8 mouse cellular contexts compared by ENCODE assay signal in the genomic region with DNA sequence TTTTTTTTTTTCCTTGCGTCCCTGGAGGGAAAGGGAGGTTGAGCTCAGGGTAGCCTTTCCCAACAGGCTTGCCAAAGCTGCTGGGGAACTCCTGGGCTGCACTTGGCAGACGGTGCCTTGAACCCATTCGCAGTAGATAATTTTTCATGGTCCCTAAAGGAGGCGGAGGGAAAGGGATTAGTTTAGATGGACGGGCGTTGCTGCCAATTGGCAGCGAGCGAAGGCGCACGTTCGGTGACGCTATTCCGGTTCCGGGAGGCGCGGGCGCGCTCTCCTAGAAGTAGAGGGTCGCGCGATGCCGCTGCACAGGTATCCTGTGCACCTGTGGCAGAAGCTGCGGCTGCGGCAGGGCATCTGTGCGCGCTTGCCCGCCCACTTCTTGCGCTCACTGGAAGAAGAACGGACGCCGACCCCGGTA. TPM values are rescaled to one million over a fixed set of nuclear protein-coding genes. Genes with fewer than 3 reads are reported as not detected.
DNase-seq lines count a peak whose midpoint lies in the region; ATAC-seq and TF ChIP-seq lines count a peak whose summit lies in the region.

A gene (plus strand): TSS at position 234 of the 418 bp plus-strand sequence.

- no peaks in the 10 kb centered on the region for H3K9me3 ChIP-seq in forebrain, embryonic 10.5 days
- H3K9me3 ChIP-seq in heart, embryonic 15.5 days (replicated peaks) = no peaks in the 10 kb centered on the region
- H3K9me3 ChIP-seq in liver, embryonic 14.5 days (ENCODE audit: control insufficient read depth, low read length) = no peaks in the 10 kb centered on the region
- no peaks in the 10 kb centered on the region for H3K9me3 ChIP-seq in neural tube, embryonic 11.5 days (ENCODE audit: control insufficient read depth, low read length)
- H3K9me3 ChIP-seq in stomach, postnatal 0 days (ENCODE audit: control insufficient read depth, low read length) = no peaks in the 10 kb centered on the region

- H3K4me1 ChIP-seq in forebrain, embryonic 10.5 days = peaks cover 32% of the 10 kb centered on the region
- H3K4me1 ChIP-seq in heart, embryonic 15.5 days (replicated peaks) = peaks cover 21% of the 10 kb centered on the region
- H3K4me1 ChIP-seq in liver, embryonic 14.5 days (replicated peaks; ENCODE audit: control insufficient read depth in 2 of 2, insufficient read depth in 2 of 2, low read length in 1 of 2) = peaks cover 6 to 10% of the 10 kb centered on the region in 2 experiments
- H3K4me1 ChIP-seq in neural tube, embryonic 11.5 days (ENCODE audit: control insufficient read depth, insufficient read depth, low read length) = peaks cover 8% of the 10 kb centered on the region
- 0 out of 2 replicates have a peak, but pooled peaks cover 4% of the 10 kb centered on the region for H3K4me1 ChIP-seq in stomach, postnatal 0 days (replicated peaks; ENCODE audit: control insufficient read depth, insufficient read depth)

- peak within 1 kb of the TSS; percentile 77 for H3K4me2 ChIP-seq in heart, embryonic 15.5 days
- peak within 1 kb of the TSS; percentile 93 for H3K4me2 ChIP-seq in liver, embryonic 14.5 days (ENCODE audit: low read depth)
- peak within 1 kb of the TSS; percentile 80 for H3K4me2 ChIP-seq in neural tube, embryonic 11.5 days (ENCODE audit: low read depth)
- peak within 1 kb of the TSS; percentile 79 for H3K4me2 ChIP-seq in stomach, postnatal 0 days (replicated peaks; ENCODE audit: low read depth)

- no peak for TF ChIP-seq CTCF in liver, embryonic 14.5 days (IDR thresholded peaks at IDR 0.05; ENCODE audit: low read depth)
- TF ChIP-seq CTCF in stomach, postnatal 0 days (IDR thresholded peaks at IDR 0.05; ENCODE audit: low read depth) = no peak; the same call in 1 of the 2 replicates

- peak within 1 kb of the TSS; percentile 95 for H3K4me3 ChIP-seq in forebrain, embryonic 10.5 days
- peak within 1 kb of the TSS; percentile 89 for H3K4me3 ChIP-seq in heart, embryonic 15.5 days
- H3K4me3 ChIP-seq in liver, embryonic 14.5 days (ENCODE audit: insufficient read depth in 1 of 2, low read depth in 2 of 2, low read length in 2 of 2) = peak within 1 kb of the TSS; percentile 90 to 98
- peak within 1 kb of the TSS; percentile 99 for H3K4me3 ChIP-seq in neural tube, embryonic 11.5 days (ENCODE audit: low read depth, low read length)
- H3K4me3 ChIP-seq in stomach, postnatal 0 days (ENCODE audit: low read depth, low read length) = peak within 1 kb of the TSS; percentile 93

- TF ChIP-seq EP300 in liver, embryonic 14.5 days (IDR thresholded peaks at IDR 0.05; ENCODE audit: low read depth) = no peak
- no peak for TF ChIP-seq EP300 in stomach, postnatal 0 days (optimal IDR thresholded peaks at IDR 0.05)

- peaks cover 39% of the 10 kb centered on the region for H3K36me3 ChIP-seq in forebrain, embryonic 10.5 days (replicated peaks)
- peaks cover 30% of the 10 kb centered on the region for H3K36me3 ChIP-seq in heart, embryonic 15.5 days
- peaks cover 16% of the 10 kb centered on the region for H3K36me3 ChIP-seq in liver, embryonic 14.5 days (replicated peaks; ENCODE audit: control insufficient read depth, insufficient read depth, low read depth)
- peaks cover 7% of the 10 kb centered on the region for H3K36me3 ChIP-seq in neural tube, embryonic 11.5 days (ENCODE audit: control insufficient read depth, insufficient read depth, low read length)
- peaks cover 8% of the 10 kb centered on the region; the same call in 1 of the 2 replicates for H3K36me3 ChIP-seq in stomach, postnatal 0 days (ENCODE audit: control insufficient read depth, insufficient read depth, low read length)

- WGBS in forebrain, embryonic 10.5 days = under 1% methylated on average over 32 of the region's 32 CpGs
- under 1% methylated on average over 32 of the region's 32 CpGs for WGBS in heart, embryonic 15.5 days
- under 1% methylated on average over 32 of the region's 32 CpGs for WGBS in liver, embryonic 14.5 days (ENCODE audit: insufficient replicate concordance)
- WGBS in neural tube, embryonic 11.5 days = under 1% methylated on average over 32 of the region's 32 CpGs
- under 1% methylated on average over 32 of the region's 32 CpGs for WGBS in stomach, postnatal 0 days

- peaks cover 16% of the 10 kb centered on the region for H3K27me3 ChIP-seq in forebrain, embryonic 10.5 days (ENCODE audit: poor library complexity, severe bottlenecking)
- H3K27me3 ChIP-seq in heart, embryonic 15.5 days = peaks cover 13% of the 10 kb centered on the region
- H3K27me3 ChIP-seq in liver, embryonic 14.5 days (ENCODE audit: control insufficient read depth, insufficient read depth, low read length) = no peaks in the 10 kb centered on the region
- H3K27me3 ChIP-seq in neural tube, embryonic 11.5 days (ENCODE audit: control insufficient read depth, insufficient read depth, low read length) = no peaks in the 10 kb centered on the region
- H3K27me3 ChIP-seq in stomach, postnatal 0 days (ENCODE audit: control insufficient read depth, insufficient read depth, low read length) = no peaks in the 10 kb centered on the region

- DNase-seq in CD8-positive naive resting alpha-beta T cell, adult 2 months (ENCODE audit: low read depth in 2 of 2, low spot score in 2 of 2) = peak; percentile 58 to 69
- peak; percentile 94 for DNase-seq in c-Kit-positive CD71-negative TER-119-negative erythroid progenitor cells, embryonic 14.5 days (ENCODE audit: low read depth)
- DNase-seq in forebrain, embryonic 10.5 days (ENCODE audit: extremely low spot score, low spot score) = peak; percentile 92
- peak; percentile 97 to 99 for DNase-seq in kidney, postnatal 25 days
- peak; percentile 88 to 92 (median 92) for DNase-seq in liver, embryonic 14.5 days (ENCODE audit: low read depth in 3 of 3, low spot score in 3 of 3)
- peak; percentile 95 for DNase-seq in neural tube, embryonic 11.5 days (ENCODE audit: low spot score)
- peak; percentile 93 for DNase-seq in stomach, postnatal 0 days (ENCODE audit: low spot score)

- H3K27ac ChIP-seq in forebrain, embryonic 10.5 days = peak within 1 kb of the TSS; percentile 84
- H3K27ac ChIP-seq in heart, embryonic 15.5 days = peak within 1 kb of the TSS; percentile 41
- peak within 1 kb of the TSS; percentile 15 for H3K27ac ChIP-seq in liver, embryonic 14.5 days
- H3K27ac ChIP-seq in neural tube, embryonic 11.5 days (ENCODE audit: low read depth, low read length) = no peak within 1 kb of the TSS
- H3K27ac ChIP-seq in stomach, postnatal 0 days (replicated peaks) = peak within 1 kb of the TSS; percentile 69

- H3K9ac ChIP-seq in heart, embryonic 15.5 days = peak within 1 kb of the TSS; percentile 87
- peak within 1 kb of the TSS; percentile 80 for H3K9ac ChIP-seq in liver, embryonic 14.5 days (replicated peaks)
- peak within 1 kb of the TSS; percentile 72 for H3K9ac ChIP-seq in neural tube, embryonic 11.5 days (ENCODE audit: low read length)
- peak within 1 kb of the TSS; percentile 83 for H3K9ac ChIP-seq in stomach, postnatal 0 days (ENCODE audit: low read length)

- peak; percentile 87 for ATAC-seq in heart, embryonic 15.5 days (replicated peaks; ENCODE audit: insufficient number of reproducible peaks, insufficient read depth, low FRiP score, low read depth)
- peak; percentile 84 for ATAC-seq in liver, embryonic 14.5 days (ENCODE audit: insufficient read depth)
- peak; percentile 86 for ATAC-seq in neural tube, embryonic 11.5 days (ENCODE audit: insufficient read depth, low FRiP score, low TSS enrichment)
- peak; percentile 74 for ATAC-seq in stomach, postnatal 0 days (ENCODE audit: low FRiP score, low TSS enrichment)

RNA-seq across cellular contexts. Expression of the gene that starts here (rescaled TPM):
- polyA plus RNA-seq in forebrain, embryonic 10.5 days (2016; fragmentation: Nextera tagmentation; extraction: Ambion mirVana) = 318 and 342 TPM in 2 replicates
- 195 and 202 TPM in 2 replicates for polyA plus RNA-seq in heart, embryonic 15.5 days (2015; fragmentation: Nextera tagmentation; extraction: Ambion mirVana)
- 47.8 and 58.0 TPM in 2 replicates for polyA plus RNA-seq in liver, embryonic 14.5 days (2012; rRNA removed)
- polyA plus RNA-seq in liver, embryonic 14.5 days (2014; fragmentation: Nextera tagmentation; extraction: Ambion mirVana) = 121 and 129 TPM in 2 replicates
- polyA plus RNA-seq in neural tube, embryonic 11.5 days (2014; fragmentation: Nextera tagmentation; extraction: Ambion mirVana) = 240 and 252 TPM in 2 replicates
- 134 and 135 TPM in 2 replicates for polyA plus RNA-seq in stomach, postnatal 0 days (2015; fragmentation: Nextera tagmentation; extraction: Ambion mirVana)
